Mouse (Mus musculus) bone marrow macrophage, adult 2 months (primary cell): Measurements from ENCODE around the gene Pde4dip. TPM values are rescaled to one million over a fixed set of nuclear protein-coding genes. Genes with fewer than 3 reads are reported as not detected.

Source experiments
- H3K27ac ChIP-seq: 2 replicates; pipeline ENCODE4 v1.5.1; 2012; ENCODE audit warnings: low read depth, low read length; ENCODE audit not compliant: insufficient read depth
- H3K4me1 ChIP-seq: 2 replicates; pipeline ENCODE4 v1.6.1; 2012; ENCODE audit warnings: low read length; ENCODE audit not compliant: control insufficient read depth, insufficient read depth
- H3K4me3 ChIP-seq: 2 replicates; pipeline ENCODE4 v1.5.1; 2012; ENCODE audit warnings: mild to moderate bottlenecking, low read length, moderate library complexity; ENCODE audit not compliant: insufficient read depth
- CTCF ChIP-seq: IDR thresholded peaks from 2 replicates; pipeline ENCODE4 v1.5.1; 2012; ENCODE audit warnings: low read depth, mild to moderate bottlenecking, low read length, moderate library complexity
- POLR2A ChIP-seq: IDR thresholded peaks from 2 replicates; pipeline ENCODE4 v1.6.1; 2012; ENCODE audit warnings: mild to moderate bottlenecking, low read depth, low read length, borderline replicate concordance
- polyA plus RNA-seq: library from polyadenylated mRNA; stranded (reverse); fragments of >200 nt; gene quantifications from 2 replicates; pipeline ENCODE4 v1.2.4, GENCODE M21; 2012; ENCODE audit not compliant: missing spikeins, insufficient read depth, insufficient read length

The Pde4dip gene
- polyA plus RNA-seq, 1 experiment: 16.6 TPM

DNA sequence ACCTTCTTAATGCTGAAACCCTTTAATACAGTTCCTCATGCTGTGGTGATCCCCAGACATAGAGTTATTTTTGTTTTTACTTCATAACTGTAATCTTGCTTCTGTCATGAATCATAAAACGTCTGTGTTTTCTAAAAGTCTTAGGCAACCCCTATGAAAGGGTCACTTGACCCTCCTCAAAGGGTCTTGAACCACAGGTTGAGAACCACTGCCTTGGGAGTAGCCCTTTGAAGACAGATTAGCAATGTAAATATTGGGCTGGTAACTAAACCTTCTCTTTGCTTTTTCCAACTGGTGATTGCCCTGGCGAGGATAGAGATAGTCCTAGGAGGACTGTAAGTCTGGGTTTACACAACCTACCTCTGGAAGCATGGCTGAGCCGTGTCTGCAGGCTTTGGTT is 187.3 kb downstream of the Pde4dip start:
- Histone ChIP-seq H3K4me3 (no peak overlapping the region), H3K4me1 (no peaks in the 10 kb centered on the region), H3K27ac (no peak overlapping the region)
- TF ChIP-seq POLR2A: no peak

DNA sequence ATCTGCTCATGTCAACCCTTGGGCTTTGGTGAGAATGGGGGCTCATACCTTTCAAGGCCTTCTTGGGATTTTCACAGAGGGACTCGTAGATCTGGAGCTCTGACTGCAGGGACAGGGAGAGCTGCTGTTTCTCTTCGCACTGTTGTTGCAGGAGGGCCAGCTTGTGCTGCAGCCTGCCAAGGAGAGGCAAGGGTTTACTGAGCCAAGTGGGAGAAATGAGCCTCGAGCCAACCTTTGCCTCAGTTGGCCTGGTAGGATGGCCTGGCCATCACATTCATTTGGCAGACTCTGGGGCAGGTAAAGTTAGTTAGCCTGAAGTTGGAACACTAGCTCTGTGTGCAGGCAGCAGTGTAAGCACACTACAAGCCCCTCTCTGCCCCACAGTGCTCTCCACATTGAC is 189.4 kb downstream of the Pde4dip start:
- Histone ChIP-seq H3K27ac (no peak overlapping the region), H3K4me3 (no peak overlapping the region), H3K4me1 (no peaks in the 10 kb centered on the region)
- TF ChIP-seq POLR2A (no peak), CTCF (no peak)

- no peak overlapping the region for H3K4me3 ChIP-seq
- no peaks in the 10 kb centered on the region for H3K4me1 ChIP-seq
- TF ChIP-seq POLR2A (no peak), CTCF (no peak)
- H3K27ac ChIP-seq: no peak overlapping the region
These were observed 191.2 kb downstream of the Pde4dip start for GRCm38 (mm10) chr3:97697291-97697690.

DNA sequence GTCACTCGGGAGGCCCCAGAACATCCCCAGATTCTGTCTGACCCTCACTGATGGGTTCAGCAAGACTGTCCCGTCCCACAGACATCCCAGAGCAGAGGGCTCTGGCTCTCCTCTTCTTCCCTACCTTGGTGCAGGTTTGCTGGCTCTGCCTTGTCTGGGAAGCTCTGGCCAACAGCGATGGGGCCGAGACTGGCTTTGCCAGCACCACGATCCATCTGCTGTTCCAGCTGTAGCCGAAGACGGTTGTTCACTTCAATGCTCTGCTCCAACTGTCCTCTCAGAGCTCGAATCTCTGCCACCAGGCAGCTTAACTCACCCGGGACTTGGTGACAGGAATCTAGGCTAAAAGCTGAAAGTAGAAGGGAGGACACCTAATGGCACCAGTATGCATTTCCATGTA is 191.6 kb downstream of the Pde4dip start:
- no peak overlapping the region for H3K4me3 ChIP-seq
- no peak for TF ChIP-seq POLR2A
- no peak for TF ChIP-seq CTCF
- no peak overlapping the region for H3K27ac ChIP-seq
- H3K4me1 ChIP-seq: no peaks in the 10 kb centered on the region

DNA sequence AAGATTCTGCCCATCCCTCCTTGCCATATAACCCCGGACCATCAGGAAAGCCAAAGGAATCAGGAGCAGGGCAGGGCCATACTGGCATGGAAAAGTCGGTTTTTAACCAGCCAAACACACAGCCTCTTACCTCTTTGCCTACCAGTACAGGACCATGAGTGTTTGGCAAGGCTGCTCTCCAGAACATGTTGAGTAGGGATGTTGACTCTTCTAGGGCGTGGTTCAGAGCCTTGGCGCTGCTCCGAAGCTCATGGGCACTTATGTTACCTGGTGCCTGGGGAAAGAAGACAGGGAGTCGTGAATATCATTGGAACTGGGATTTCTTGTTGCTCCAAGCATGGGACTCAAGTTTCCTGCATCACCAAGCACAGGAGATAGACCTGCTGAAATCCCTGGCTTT is 194.7 kb downstream of the Pde4dip start:
- Histone ChIP-seq H3K27ac (no peak overlapping the region), H3K4me1 (no peaks in the 10 kb centered on the region), H3K4me3 (no peak overlapping the region)
- no peak for TF ChIP-seq POLR2A
- no peak for TF ChIP-seq CTCF

- no peak overlapping the region for H3K4me3 ChIP-seq
- H3K4me1 ChIP-seq: no peaks in the 10 kb centered on the region
- H3K27ac ChIP-seq: no peak overlapping the region
- TF ChIP-seq POLR2A (no peak), CTCF (no peak)
These were observed 197.0 kb downstream of the Pde4dip start for GRCm38 (mm10) chr3:97691443-97692017.

GRCm38 (mm10) chr3:97690590-97690989 is 197.9 kb downstream of the Pde4dip start:
- Histone ChIP-seq H3K4me1 (no peaks in the 10 kb centered on the region), H3K27ac (no peak overlapping the region), H3K4me3 (no peak overlapping the region)
- TF ChIP-seq CTCF (no peak), POLR2A (no peak)

- TF ChIP-seq POLR2A: no peak
- TF ChIP-seq CTCF: no peak
These were observed 199.2 kb downstream of the Pde4dip start for GRCm38 (mm10) chr3:97689289-97689688.

DNA sequence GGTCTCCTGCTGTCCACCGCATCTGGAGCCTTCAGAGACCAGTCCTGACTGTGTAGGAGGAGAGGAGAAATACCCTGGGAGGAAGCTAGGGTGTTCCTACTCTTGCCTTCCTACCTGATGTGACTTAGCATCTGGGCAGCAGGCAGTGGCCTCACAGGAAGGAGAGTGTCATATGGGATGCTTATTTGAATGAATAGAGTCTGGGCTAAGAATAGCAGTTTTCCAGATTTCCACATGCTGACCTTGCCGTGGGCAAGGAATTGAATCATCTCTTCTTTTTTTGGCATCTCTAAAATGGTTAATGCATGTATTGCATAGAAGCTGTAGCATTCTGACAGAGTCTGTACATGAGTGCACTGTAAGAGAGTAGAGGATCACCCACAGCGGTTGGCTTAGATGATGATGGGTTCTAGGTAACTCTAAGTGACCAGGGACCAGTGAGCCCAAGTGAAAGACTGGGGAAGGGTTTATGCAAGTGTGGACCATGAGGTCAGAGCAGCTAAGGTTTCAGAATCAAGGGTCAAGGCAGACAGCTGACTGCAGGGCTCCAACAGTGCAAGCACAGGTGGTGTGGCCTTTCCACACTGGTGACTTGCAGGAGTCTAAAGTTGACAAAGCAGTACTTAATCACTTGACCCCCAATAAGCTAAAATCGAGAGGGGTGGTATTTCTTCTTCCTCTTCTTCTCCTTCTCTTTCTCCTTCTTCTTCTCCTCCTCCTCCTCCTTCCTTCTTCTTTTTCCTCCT is 202.0 kb downstream of the Pde4dip start:
- no peak overlapping the region for H3K4me3 ChIP-seq
- no peak for TF ChIP-seq CTCF
- no peak for TF ChIP-seq POLR2A
- H3K4me1 ChIP-seq: peaks cover 5% of the 10 kb centered on the region
- no peak overlapping the region for H3K27ac ChIP-seq

More at GRCm38 (mm10) chr3:97689289-97689688, 199.2 kb downstream of the Pde4dip start:
- Histone ChIP-seq H3K27ac (no peak overlapping the region), H3K4me3 (no peak overlapping the region), H3K4me1 (no peaks in the 10 kb centered on the region)

GRCm38 (mm10) chr3:97683560-97684195 is 204.8 kb downstream of the Pde4dip start:
- no peak overlapping the region for H3K4me3 ChIP-seq
- no peak for TF ChIP-seq CTCF
- no peak for TF ChIP-seq POLR2A

DNA sequence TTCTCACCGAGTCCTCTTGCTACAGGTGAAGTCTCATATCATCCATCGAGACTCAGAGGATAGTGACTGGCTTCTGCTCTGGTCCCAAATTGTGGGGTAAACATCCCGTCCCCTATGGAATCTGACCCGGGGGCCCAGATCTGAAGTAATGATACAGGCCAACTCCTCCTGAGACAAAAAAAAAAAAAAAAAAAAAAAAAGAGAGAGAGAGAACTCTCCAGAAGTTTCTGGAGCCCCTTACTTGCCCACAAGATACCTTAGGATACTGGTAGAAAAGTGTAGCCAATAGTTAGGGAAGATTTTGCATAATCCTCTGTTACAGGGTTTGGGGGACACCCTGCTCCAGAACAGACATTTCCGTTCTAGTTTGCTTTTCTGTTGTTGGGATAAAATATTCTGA is 205.9 kb downstream of the Pde4dip start:
- Histone ChIP-seq H3K4me3 (peak overlapping the region; percentile 61), H3K4me1 (peaks cover 5% of the 10 kb centered on the region), H3K27ac (no peak overlapping the region)
- TF ChIP-seq POLR2A: no peak
- no peak for TF ChIP-seq CTCF

More at GRCm38 (mm10) chr3:97683560-97684195, 204.8 kb downstream of the Pde4dip start:
- Histone ChIP-seq H3K4me1 (peaks cover 5% of the 10 kb centered on the region), H3K27ac (no peak overlapping the region)
